Mouse (Mus musculus): ENCODE results near the gene Klk5. TPM values are rescaled to one million over a fixed set of nuclear protein-coding genes. Genes with fewer than 3 reads are reported as not detected.

Klk5 gene
- polyA plus RNA-seq, 1 experiment, result not detected

DNA sequence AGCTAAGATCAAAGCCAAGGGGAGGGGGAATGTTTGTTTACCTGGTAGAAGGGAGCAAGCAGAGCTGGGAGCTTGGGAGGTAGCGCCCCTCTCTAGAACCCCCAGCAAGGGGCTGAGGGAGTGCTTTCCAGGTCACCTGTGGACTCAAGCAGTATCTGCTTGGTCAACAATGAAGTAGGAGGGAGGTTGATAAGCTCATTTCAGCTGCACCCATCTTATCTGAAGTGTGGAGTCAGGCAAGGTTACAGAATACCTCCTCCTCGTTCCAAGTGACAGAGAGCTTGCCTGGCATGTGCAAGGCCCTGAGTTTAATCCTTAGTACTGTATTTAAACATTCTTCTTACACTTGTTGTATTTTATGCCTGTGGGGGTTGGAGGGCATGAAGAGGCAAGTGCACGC is 13.9 kb downstream of the Klk5 start:
- H3K27me3 ChIP-seq (ENCODE audit: control insufficient read depth, insufficient read depth, insufficient read length), result peaks cover 10% of the 10 kb centered on the region
- H3K36me3 ChIP-seq (ENCODE audit: control insufficient read depth, insufficient read depth), result no peaks in the 10 kb centered on the region
- H3K79me2 ChIP-seq (ENCODE audit: control insufficient read depth, insufficient read depth), result no peaks in the 10 kb centered on the region
- H3K79me3 ChIP-seq (ENCODE audit: low read depth), result no peaks in the 10 kb centered on the region
- no peak overlapping the region for H3K4me3 ChIP-seq (ENCODE audit: insufficient read depth, poor library complexity, severe bottlenecking)
- TF ChIP-seq MYOG (IDR thresholded peaks at IDR 0.05; ENCODE audit: control insufficient read depth, extremely low read depth, insufficient read length), result no peak
- no peak for TF ChIP-seq CTCF (IDR thresholded peaks at IDR 0.05; ENCODE audit: control insufficient read depth, insufficient read depth, insufficient read length)
- TF ChIP-seq FOSL1 (IDR thresholded peaks at IDR 0.05; ENCODE audit: insufficient read depth, low read length, poor library complexity, severe bottlenecking), result no peak
- no peak for TF ChIP-seq USF1 (IDR thresholded peaks at IDR 0.05; ENCODE audit: low read depth)
- no peak for TF ChIP-seq CEBPB (IDR thresholded peaks at IDR 0.05; ENCODE audit: low read depth)
- TF ChIP-seq MYOD1 (IDR thresholded peaks at IDR 0.05; ENCODE audit: control insufficient read depth, insufficient read length, low read depth), result no peak
- no peak for TF ChIP-seq MAX (IDR thresholded peaks at IDR 0.05)
- no peak overlapping the region for H3ac ChIP-seq (ENCODE audit: control insufficient read depth, insufficient read length, low read depth)

DNA sequence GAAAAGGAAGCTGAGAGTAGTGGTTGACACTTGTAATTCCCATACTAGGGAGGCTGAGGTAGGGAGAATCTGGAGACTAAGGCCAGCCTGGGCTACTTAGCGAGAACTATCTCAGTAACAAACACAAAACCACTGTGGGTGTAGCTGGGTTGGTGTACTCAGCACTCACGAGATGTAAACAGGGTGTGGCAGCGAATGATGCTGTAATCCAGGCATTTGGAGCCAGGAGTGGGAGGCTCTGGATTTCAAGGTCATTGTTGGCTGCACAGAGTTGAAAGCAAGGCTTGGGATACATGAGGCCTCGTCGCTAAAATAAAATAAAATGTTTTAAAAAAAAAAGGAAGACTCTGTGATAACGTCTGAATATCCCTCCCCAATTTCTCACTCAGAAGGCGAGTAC is 14.5 kb downstream of the Klk5 start:
- TF ChIP-seq FOSL1 (IDR thresholded peaks at IDR 0.05; ENCODE audit: insufficient read depth, low read length, poor library complexity, severe bottlenecking), result no peak
- no peak for TF ChIP-seq MYOG (IDR thresholded peaks at IDR 0.05; ENCODE audit: control insufficient read depth, extremely low read depth, insufficient read length)
- no peak for TF ChIP-seq MAX (IDR thresholded peaks at IDR 0.05)
- TF ChIP-seq CEBPB (IDR thresholded peaks at IDR 0.05; ENCODE audit: low read depth), result no peak
- no peak for TF ChIP-seq MYOD1 (IDR thresholded peaks at IDR 0.05; ENCODE audit: control insufficient read depth, insufficient read length, low read depth)
- no peak for TF ChIP-seq USF1 (IDR thresholded peaks at IDR 0.05; ENCODE audit: low read depth)
- TF ChIP-seq CTCF (IDR thresholded peaks at IDR 0.05; ENCODE audit: control insufficient read depth, insufficient read depth, insufficient read length), result no peak
- Histone ChIP-seq H3ac (ENCODE audit: control insufficient read depth, insufficient read length, low read depth) (no peak overlapping the region), H3K27me3 (ENCODE audit: control insufficient read depth, insufficient read depth, insufficient read length) (peaks cover 8% of the 10 kb centered on the region), H3K79me3 (ENCODE audit: low read depth) (no peaks in the 10 kb centered on the region), H3K36me3 (ENCODE audit: control insufficient read depth, insufficient read depth) (no peaks in the 10 kb centered on the region), H3K4me3 (ENCODE audit: insufficient read depth, poor library complexity, severe bottlenecking) (no peak overlapping the region), H3K79me2 (ENCODE audit: control insufficient read depth, insufficient read depth) (no peaks in the 10 kb centered on the region)

DNA sequence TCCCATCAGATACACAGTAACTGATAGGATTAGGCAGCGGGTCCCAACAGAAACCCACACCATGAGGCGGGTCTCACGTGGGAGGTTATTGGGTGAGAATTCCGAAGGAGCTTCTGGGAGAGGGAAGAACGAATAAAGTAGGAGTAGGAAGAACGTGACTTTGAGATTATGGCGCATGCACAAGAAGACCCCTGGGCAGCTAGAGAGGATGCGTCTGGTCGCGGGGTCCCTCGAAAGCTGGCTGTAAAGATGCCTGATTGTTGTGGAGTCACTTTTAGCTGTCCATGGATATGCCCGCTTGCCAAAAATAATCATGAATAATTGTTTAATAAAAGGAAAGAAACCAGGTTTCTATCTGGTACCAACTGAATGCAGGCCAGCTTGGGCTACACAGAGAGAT is 15.7 kb downstream of the Klk5 start:
- H3K27me3 ChIP-seq (ENCODE audit: control insufficient read depth, insufficient read depth, insufficient read length), result peaks cover 6% of the 10 kb centered on the region
- H3K79me2 ChIP-seq (ENCODE audit: control insufficient read depth, insufficient read depth), result no peaks in the 10 kb centered on the region
- H3K36me3 ChIP-seq (ENCODE audit: control insufficient read depth, insufficient read depth), result no peaks in the 10 kb centered on the region
- H3K79me3 ChIP-seq (ENCODE audit: low read depth), result no peaks in the 10 kb centered on the region
- TF ChIP-seq CEBPB (IDR thresholded peaks at IDR 0.05; ENCODE audit: low read depth), result no peak
- TF ChIP-seq MAX (IDR thresholded peaks at IDR 0.05), result no peak
- no peak for TF ChIP-seq USF1 (IDR thresholded peaks at IDR 0.05; ENCODE audit: low read depth)
- TF ChIP-seq CTCF (IDR thresholded peaks at IDR 0.05; ENCODE audit: control insufficient read depth, insufficient read depth, insufficient read length), result no peak
- no peak for TF ChIP-seq MYOG (IDR thresholded peaks at IDR 0.05; ENCODE audit: control insufficient read depth, extremely low read depth, insufficient read length)
- no peak for TF ChIP-seq FOSL1 (IDR thresholded peaks at IDR 0.05; ENCODE audit: insufficient read depth, low read length, poor library complexity, severe bottlenecking)
- TF ChIP-seq MYOD1 (IDR thresholded peaks at IDR 0.05; ENCODE audit: control insufficient read depth, insufficient read length, low read depth), result no peak
- no peak overlapping the region for H3K4me3 ChIP-seq (ENCODE audit: insufficient read depth, poor library complexity, severe bottlenecking)
- H3ac ChIP-seq (ENCODE audit: control insufficient read depth, insufficient read length, low read depth), result no peak overlapping the region

DNA sequence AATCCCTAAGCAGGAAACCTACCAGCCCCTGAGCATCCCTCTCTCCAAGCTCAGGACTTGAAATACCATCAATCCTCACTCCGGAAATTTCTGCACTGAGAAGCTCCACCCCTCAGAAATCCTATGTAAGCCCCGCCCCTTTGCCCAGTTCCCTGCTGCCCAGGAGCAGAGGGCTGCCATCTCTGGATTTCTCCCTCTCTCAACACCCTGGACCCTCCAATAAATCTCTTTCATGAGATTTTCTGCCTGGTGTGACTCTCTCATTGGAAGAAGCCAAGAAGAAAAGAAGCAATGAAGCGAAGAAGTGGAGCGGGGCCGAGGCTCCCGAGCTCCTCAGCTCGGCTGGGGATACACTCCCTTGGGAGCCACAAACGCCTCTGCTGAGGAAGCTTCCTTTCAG is 18.6 kb downstream of the Klk5 start:
- TF ChIP-seq USF1 (IDR thresholded peaks at IDR 0.05; ENCODE audit: low read depth), result no peak
- TF ChIP-seq FOSL1 (IDR thresholded peaks at IDR 0.05; ENCODE audit: insufficient read depth, low read length, poor library complexity, severe bottlenecking), result no peak
- no peak for TF ChIP-seq MYOD1 (IDR thresholded peaks at IDR 0.05; ENCODE audit: control insufficient read depth, insufficient read length, low read depth)
- no peak for TF ChIP-seq MYOG (IDR thresholded peaks at IDR 0.05; ENCODE audit: control insufficient read depth, extremely low read depth, insufficient read length)
- no peak for TF ChIP-seq CEBPB (IDR thresholded peaks at IDR 0.05; ENCODE audit: low read depth)
- TF ChIP-seq MAX (IDR thresholded peaks at IDR 0.05), result no peak
- TF ChIP-seq CTCF (IDR thresholded peaks at IDR 0.05; ENCODE audit: control insufficient read depth, insufficient read depth, insufficient read length), result no peak
- Histone ChIP-seq H3K79me3 (ENCODE audit: low read depth) (no peaks in the 10 kb centered on the region), H3K36me3 (ENCODE audit: control insufficient read depth, insufficient read depth) (no peaks in the 10 kb centered on the region), H3K27me3 (ENCODE audit: control insufficient read depth, insufficient read depth, insufficient read length) (peaks cover 5% of the 10 kb centered on the region), H3K79me2 (ENCODE audit: control insufficient read depth, insufficient read depth) (no peaks in the 10 kb centered on the region), H3K4me3 (ENCODE audit: insufficient read depth, poor library complexity, severe bottlenecking) (no peak overlapping the region), H3ac (ENCODE audit: control insufficient read depth, insufficient read length, low read depth) (no peak overlapping the region)

DNA sequence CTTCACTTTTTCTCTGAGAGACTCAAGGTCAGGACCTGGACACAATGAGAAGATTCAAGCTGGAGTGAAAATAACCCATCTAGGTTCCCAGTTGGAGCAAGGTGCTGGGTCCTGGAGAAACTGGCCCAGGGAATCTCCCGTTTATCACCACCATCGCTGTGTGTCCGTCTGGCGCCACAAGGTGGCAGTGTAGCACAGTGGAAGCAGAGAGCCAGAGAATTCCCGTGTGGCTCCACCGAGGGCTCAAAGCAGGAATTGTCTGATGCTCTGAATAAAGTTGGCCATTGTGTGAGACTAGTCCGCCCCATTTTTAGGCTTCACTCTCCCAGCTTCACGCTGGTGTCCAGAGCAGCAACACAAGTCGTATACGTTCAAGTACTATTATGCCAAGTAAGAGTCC is 31.5 kb downstream of the Klk5 start:
- no peak overlapping the region for H3K4me3 ChIP-seq (ENCODE audit: insufficient read depth, poor library complexity, severe bottlenecking)
- H3K36me3 ChIP-seq (ENCODE audit: control insufficient read depth, insufficient read depth), result no peaks in the 10 kb centered on the region
- no peak overlapping the region for H3ac ChIP-seq (ENCODE audit: control insufficient read depth, insufficient read length, low read depth)
- H3K79me3 ChIP-seq (ENCODE audit: low read depth), result no peaks in the 10 kb centered on the region
- TF ChIP-seq CTCF (IDR thresholded peaks at IDR 0.05; ENCODE audit: control insufficient read depth, insufficient read depth, insufficient read length) (peak; percentile 80), MAX (IDR thresholded peaks at IDR 0.05) (no peak)
- H3K27me3 ChIP-seq (ENCODE audit: control insufficient read depth, insufficient read depth, insufficient read length), result peaks cover 25% of the 10 kb centered on the region
- no peaks in the 10 kb centered on the region for H3K79me2 ChIP-seq (ENCODE audit: control insufficient read depth, insufficient read depth)

DNA sequence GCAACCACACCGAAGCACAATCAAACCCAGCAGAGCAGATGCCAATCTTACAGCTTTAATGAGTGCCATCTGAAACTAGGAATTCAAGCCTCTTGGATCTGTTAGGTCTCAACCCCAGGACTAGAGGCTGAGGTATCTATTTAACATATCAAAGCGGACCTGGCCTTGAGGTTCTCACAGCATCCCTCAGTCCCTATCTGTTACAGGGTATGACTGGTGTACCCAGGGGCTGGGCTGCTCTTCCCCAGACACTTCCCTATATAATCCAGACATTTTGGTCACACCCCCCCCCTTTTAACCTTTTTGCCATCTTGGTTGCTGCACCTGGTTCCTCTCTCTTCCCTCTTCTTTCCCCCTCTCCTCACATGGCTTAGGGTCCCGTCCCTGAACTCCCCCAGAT is 31.9 kb downstream of the Klk5 start:
- no peak overlapping the region for H3K4me3 ChIP-seq (ENCODE audit: insufficient read depth, poor library complexity, severe bottlenecking)
- no peak overlapping the region for H3ac ChIP-seq (ENCODE audit: control insufficient read depth, insufficient read length, low read depth)
- no peaks in the 10 kb centered on the region for H3K36me3 ChIP-seq (ENCODE audit: control insufficient read depth, insufficient read depth)
- TF ChIP-seq MYOG (IDR thresholded peaks at IDR 0.05; ENCODE audit: control insufficient read depth, extremely low read depth, insufficient read length) (no peak), CEBPB (IDR thresholded peaks at IDR 0.05; ENCODE audit: low read depth) (no peak), MYOD1 (IDR thresholded peaks at IDR 0.05; ENCODE audit: control insufficient read depth, insufficient read length, low read depth) (no peak), MAX (IDR thresholded peaks at IDR 0.05) (no peak), CTCF (IDR thresholded peaks at IDR 0.05; ENCODE audit: control insufficient read depth, insufficient read depth, insufficient read length) (no peak), USF1 (IDR thresholded peaks at IDR 0.05; ENCODE audit: low read depth) (no peak), FOSL1 (IDR thresholded peaks at IDR 0.05; ENCODE audit: insufficient read depth, low read length, poor library complexity, severe bottlenecking) (no peak)
- H3K79me3 ChIP-seq (ENCODE audit: low read depth), result no peaks in the 10 kb centered on the region
- H3K79me2 ChIP-seq (ENCODE audit: control insufficient read depth, insufficient read depth), result no peaks in the 10 kb centered on the region
- peaks cover 25% of the 10 kb centered on the region for H3K27me3 ChIP-seq (ENCODE audit: control insufficient read depth, insufficient read depth, insufficient read length)
